Mouse (Mus musculus): ENCODE results near the gene Pecr. TPM values are rescaled to one million over a fixed set of nuclear protein-coding genes. Genes with fewer than 3 reads are reported as not detected.

Pecr gene
- polyA plus RNA-seq, 1 experiment from 2014 or later, result 29.2 TPM

Other genes with a start within 250 kb of the Pecr start
- gene Mreg, start 72.0 kb downstream of the Pecr start, polyA plus RNA-seq (2016; fragmentation: Nextera tagmentation; extraction: Ambion mirVana), result 20.3 and 21.1 TPM in 2 replicates
- gene Tmem169, start 55 bp upstream of the Pecr start, polyA plus RNA-seq (2016; fragmentation: Nextera tagmentation; extraction: Ambion mirVana), result 5.1 and 5.2 TPM in 2 replicates
- gene Xrcc5, start 23.1 kb upstream of the Pecr start, polyA plus RNA-seq (2016; fragmentation: Nextera tagmentation; extraction: Ambion mirVana), result 55.2 and 57.3 TPM in 2 replicates